Mouse (Mus musculus): ENCODE data around the gene Lenep. TPM values are rescaled to one million over a fixed set of nuclear protein-coding genes. Genes with fewer than 3 reads are reported as not detected.

Gene Lenep
- polyA plus RNA-seq, 1 experiment from 2014 or later: 0.55 TPM

DNA sequence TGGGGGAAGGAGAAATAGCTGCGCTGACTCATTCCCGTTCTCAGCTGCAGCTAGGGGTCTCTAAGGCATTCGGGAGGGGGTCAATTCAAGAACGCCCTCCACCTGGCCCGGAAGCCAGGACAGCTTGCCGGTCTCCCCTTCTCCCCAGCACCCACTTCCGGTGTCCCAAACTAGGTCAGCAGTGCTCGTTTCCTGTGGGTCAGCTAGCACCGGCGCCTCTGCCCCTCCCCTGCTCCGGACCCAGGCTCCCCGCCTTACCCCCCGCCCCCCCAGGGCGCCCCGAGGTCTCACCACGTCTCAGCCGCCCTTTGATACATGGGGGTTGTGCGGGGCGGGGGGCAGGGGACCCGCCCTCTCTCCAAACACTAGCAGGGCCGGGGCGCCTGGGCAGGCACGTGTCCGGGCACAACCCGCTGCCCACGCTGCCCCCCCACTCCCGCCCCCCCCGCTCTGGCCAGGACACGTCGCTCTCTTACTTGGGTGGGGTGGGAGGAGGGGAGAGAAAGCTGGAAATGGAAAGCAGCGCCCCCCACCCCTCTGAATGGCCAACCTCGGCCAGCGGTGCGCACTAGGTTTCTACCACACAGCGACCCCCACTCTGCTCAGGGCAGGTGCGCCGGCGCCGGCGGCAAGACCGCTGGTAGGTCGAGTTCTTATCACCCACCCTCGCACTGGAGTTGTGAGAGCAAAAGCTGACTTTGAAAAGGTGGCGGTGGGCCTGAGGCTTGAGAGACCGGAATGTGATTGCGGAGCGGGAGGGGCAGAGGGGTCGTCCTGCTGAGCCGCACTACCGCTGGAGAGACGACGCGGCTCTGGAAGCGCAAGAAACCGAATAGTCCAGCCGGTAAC, 10.7 kb downstream of the Lenep start:
- Histone ChIP-seq H3K27me3 (ENCODE audit: control insufficient read depth, insufficient read depth, low read length) (no peaks in the 10 kb centered on the region), H3K36me3 (ENCODE audit: control insufficient read depth, insufficient read depth, low read length) (no peaks in the 10 kb centered on the region), H3K4me3 (ENCODE audit: low read depth, low read length) (peak overlapping the region; percentile 54), H3K4me1 (ENCODE audit: control insufficient read depth, insufficient read depth, low read length) (peaks cover 43% of the 10 kb centered on the region), H3K9me3 (ENCODE audit: control insufficient read depth, low read depth, low read length) (no peaks in the 10 kb centered on the region), H3K4me2 (replicated peaks; ENCODE audit: low read depth, low read length) (peak overlapping the region; percentile 97), H3K27ac (ENCODE audit: low read length) (peak overlapping the region; percentile 66), H3K9ac (replicated peaks; ENCODE audit: low read depth, low read length) (peak overlapping the region; percentile 58)
- under 1% methylated on average over 56 of the region's 56 CpGs for WGBS
- ATAC-seq (ENCODE audit: insufficient number of reproducible peaks, insufficient read depth, low FRiP score, low read depth): no peak

DNA sequence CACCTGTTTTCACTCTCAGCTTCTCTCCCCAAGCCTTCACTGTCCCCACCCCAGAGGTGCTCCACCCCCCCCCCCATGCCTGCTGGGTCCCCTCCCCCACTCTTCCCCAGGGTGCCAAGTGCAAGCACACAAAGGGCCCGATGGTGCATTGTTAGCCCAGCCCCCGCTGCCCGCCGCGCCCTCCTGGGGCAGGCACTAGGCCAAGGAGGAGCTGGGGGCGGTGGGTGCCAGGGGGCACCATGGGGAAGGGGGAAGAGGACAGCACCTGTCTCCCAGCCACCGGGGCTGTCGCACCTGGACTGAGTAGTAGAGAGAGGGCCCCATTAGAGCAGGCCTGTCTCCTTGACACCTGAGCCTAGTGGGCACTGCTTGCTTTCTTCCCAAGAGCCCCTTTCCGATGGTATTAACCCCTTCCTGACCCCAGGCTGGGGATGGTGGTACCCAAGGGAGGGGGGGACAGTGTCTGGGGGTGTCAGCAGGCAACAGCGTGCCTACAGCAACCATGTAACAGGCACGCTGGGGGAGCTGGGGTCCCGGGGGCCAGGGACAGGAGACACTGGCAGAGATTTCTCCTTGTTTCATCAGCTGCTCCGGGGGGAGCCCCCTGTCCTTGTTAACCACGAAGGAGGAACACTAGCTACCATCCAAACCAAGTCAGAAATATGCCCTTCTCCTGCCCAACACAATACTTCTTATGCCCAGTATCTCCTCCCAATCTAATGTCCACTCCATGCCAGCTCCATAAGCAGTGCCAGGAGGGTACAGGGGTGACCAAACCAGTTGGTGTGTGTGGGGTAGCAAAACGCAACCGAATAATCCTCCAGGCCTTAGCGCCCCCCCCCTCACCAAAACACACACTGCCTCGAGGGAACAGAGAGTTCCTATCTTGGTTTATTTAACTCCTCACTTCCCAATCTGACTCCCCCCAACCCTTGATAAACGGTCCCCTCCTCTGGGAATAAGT, 11.6 kb downstream of the Lenep start:
- Histone ChIP-seq H3K27me3 (ENCODE audit: control insufficient read depth, insufficient read depth, low read length) (no peaks in the 10 kb centered on the region), H3K27ac (ENCODE audit: low read length) (peak overlapping the region; percentile 66; the same call in 1 of the 2 replicates), H3K36me3 (ENCODE audit: control insufficient read depth, insufficient read depth, low read length) (no peaks in the 10 kb centered on the region), H3K4me3 (ENCODE audit: low read depth, low read length) (peak overlapping the region; percentile 54), H3K9me3 (ENCODE audit: control insufficient read depth, low read depth, low read length) (no peaks in the 10 kb centered on the region), H3K9ac (replicated peaks; ENCODE audit: low read depth, low read length) (peak overlapping the region; percentile 58; the same call in 1 of the 2 replicates), H3K4me1 (ENCODE audit: control insufficient read depth, insufficient read depth, low read length) (peaks cover 42% of the 10 kb centered on the region), H3K4me2 (replicated peaks; ENCODE audit: low read depth, low read length) (peak overlapping the region; percentile 97)
- ATAC-seq (ENCODE audit: insufficient number of reproducible peaks, insufficient read depth, low FRiP score, low read depth): no peak
- WGBS: 12% methylated on average over 19 of the region's 19 CpGs

DNA sequence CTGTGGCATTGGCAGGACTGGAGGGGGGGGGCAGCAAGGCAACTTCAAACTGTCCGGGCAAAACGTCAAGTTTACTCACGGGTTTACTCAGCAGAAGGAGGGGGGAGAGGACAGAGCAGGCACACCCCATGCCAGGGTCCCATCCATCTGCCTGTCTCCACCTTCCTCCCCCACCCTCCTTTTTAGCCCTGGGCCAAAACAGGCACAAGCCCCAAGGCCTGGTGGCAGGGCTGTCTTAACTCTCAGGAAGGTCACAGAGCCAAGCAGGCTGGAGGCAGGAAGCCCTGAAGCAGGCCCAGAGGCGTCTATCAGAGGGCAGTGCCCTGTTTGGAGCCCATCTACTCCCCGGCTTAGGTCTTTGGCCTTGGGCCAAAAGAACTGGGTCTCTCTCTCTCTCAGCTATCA, 12.5 kb downstream of the Lenep start:
- Histone ChIP-seq H3K27ac (ENCODE audit: low read length) (peak overlapping the region; percentile 66; the same call in 1 of the 2 replicates), H3K27me3 (ENCODE audit: control insufficient read depth, insufficient read depth, low read length) (no peaks in the 10 kb centered on the region), H3K9me3 (ENCODE audit: control insufficient read depth, low read depth, low read length) (no peaks in the 10 kb centered on the region), H3K9ac (replicated peaks; ENCODE audit: low read depth, low read length) (no peak overlapping the region), H3K36me3 (ENCODE audit: control insufficient read depth, insufficient read depth, low read length) (no peaks in the 10 kb centered on the region), H3K4me2 (replicated peaks; ENCODE audit: low read depth, low read length) (peak overlapping the region; percentile 97), H3K4me3 (ENCODE audit: low read depth, low read length) (no peak overlapping the region), H3K4me1 (ENCODE audit: control insufficient read depth, insufficient read depth, low read length) (peaks cover 40% of the 10 kb centered on the region)
- 23% methylated on average over 2 of the region's 5 CpGs for WGBS
- ATAC-seq (ENCODE audit: insufficient number of reproducible peaks, insufficient read depth, low FRiP score, low read depth): no peak

DNA sequence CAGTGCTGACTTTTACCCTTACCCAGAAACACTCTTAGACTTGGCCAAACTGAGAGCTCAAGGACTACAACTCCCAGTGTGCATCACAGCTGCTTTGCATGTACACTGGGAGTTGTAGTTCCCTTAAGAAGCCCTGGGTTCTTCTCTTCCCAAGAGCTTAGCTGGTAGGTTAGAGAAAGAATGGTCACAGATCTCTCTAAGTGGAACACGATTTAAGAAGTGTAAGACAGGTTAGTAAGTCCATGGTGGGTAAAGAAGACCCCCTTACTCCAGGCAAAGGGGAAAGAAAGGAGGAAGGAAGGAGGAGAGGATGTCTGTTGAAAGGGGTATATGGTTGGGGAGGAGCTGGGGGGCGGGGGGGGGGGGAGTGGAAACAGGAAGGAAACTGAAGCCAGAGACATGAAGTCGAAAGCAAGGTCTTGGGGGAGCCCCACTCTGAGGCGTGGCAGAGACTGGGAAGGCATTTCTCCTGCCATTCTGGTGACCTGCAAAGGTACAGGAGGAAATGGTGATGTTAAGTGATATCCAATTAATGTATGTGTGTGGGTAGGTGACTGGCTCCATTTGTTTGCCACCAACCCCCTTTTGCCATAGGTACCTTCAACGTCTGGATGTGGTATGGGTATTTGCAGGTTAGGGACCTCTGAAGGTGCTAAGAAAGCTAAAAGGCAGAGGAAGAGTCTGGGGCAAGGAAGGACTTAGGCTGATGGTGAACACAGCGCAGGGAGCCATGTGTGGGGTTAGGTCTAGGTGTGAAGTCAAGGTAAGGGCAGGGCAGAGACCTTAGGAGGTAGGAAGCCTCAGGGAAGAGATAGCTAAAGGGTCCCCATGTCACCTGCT, 13.5 kb downstream of the Lenep start:
- 47% methylated on average over 6 of the region's 6 CpGs for WGBS
- H3K4me2 ChIP-seq (replicated peaks; ENCODE audit: low read depth, low read length): no peak overlapping the region
- H3K9me3 ChIP-seq (ENCODE audit: control insufficient read depth, low read depth, low read length): no peaks in the 10 kb centered on the region
- no peak overlapping the region for H3K27ac ChIP-seq (ENCODE audit: low read length)
- no peak overlapping the region for H3K9ac ChIP-seq (replicated peaks; ENCODE audit: low read depth, low read length)
- H3K4me3 ChIP-seq (ENCODE audit: low read depth, low read length): no peak overlapping the region
- no peak for ATAC-seq (ENCODE audit: insufficient number of reproducible peaks, insufficient read depth, low FRiP score, low read depth)
- H3K36me3 ChIP-seq (ENCODE audit: control insufficient read depth, insufficient read depth, low read length): no peaks in the 10 kb centered on the region
- peaks cover 46% of the 10 kb centered on the region for H3K4me1 ChIP-seq (ENCODE audit: control insufficient read depth, insufficient read depth, low read length)
- no peaks in the 10 kb centered on the region for H3K27me3 ChIP-seq (ENCODE audit: control insufficient read depth, insufficient read depth, low read length)

DNA sequence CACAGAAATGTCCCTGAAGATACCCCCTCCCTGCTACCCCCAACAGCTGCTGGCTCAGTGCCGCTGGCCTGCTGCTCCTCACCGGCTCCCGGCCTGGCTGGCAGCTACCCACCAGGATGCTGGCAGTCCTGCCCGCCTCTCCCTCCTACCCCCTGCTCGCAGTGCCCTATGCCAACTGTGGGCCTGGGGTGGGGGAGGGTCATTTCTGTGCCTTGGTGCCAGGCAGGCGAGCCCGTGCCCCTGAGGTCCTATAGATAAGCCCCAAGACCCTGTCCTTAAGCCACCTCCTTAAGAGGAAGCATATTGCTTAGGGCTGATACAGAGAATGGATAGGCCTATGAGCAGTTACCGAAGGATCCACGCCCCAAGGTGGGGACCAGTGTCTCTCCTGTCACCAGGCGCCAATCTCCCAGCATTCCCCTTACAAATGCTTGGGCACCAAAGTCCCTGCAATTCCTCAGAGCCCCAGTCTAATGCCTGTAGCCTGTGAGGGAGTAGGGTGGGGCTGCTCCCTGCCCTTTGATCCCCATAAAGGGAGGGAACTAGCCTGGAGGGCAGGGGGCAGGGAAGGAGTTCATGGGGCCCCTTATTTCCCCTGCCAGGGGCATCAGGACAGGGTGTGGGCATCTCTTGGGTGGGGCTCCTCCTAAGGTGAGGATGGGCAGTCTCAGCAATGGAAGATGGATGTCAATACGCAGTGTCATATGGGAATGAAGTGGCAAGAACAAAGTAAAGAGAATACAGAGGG, 14.3 kb downstream of the Lenep start:
- WGBS: 69% methylated on average over 11 of the region's 11 CpGs
- no peaks in the 10 kb centered on the region for H3K36me3 ChIP-seq (ENCODE audit: control insufficient read depth, insufficient read depth, low read length)
- no peak overlapping the region for H3K27ac ChIP-seq (ENCODE audit: low read length)
- no peak overlapping the region for H3K9ac ChIP-seq (replicated peaks; ENCODE audit: low read depth, low read length)
- ATAC-seq (ENCODE audit: insufficient number of reproducible peaks, insufficient read depth, low FRiP score, low read depth): no peak
- no peak overlapping the region for H3K4me3 ChIP-seq (ENCODE audit: low read depth, low read length)
- no peaks in the 10 kb centered on the region for H3K27me3 ChIP-seq (ENCODE audit: control insufficient read depth, insufficient read depth, low read length)
- H3K4me1 ChIP-seq (ENCODE audit: control insufficient read depth, insufficient read depth, low read length): peaks cover 46% of the 10 kb centered on the region
- peak overlapping the region; percentile 12; the same call in 1 of the 2 replicates for H3K4me2 ChIP-seq (replicated peaks; ENCODE audit: low read depth, low read length)
- H3K9me3 ChIP-seq (ENCODE audit: control insufficient read depth, low read depth, low read length): no peaks in the 10 kb centered on the region

DNA sequence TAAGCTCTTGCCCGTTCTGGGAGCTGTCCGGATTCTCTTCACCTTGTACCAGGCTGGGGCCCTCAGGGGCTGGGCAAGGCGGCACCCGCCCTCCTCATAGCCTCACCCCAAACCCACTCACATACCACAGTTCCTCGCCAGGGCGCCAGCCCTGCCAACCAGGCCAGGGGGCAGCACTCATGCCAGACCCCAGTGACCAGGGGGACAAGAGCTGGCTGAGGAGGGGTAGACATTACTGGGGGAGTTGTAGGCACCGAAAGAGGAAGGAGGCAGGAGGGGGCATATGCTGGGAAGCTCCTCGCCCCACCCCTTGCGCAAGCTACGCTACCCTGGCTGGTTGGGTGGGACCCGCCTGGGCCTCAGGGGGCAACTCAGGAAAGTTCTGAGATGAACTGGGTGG, 15.0 kb downstream of the Lenep start:
- Histone ChIP-seq H3K4me1 (ENCODE audit: control insufficient read depth, insufficient read depth, low read length) (peaks cover 46% of the 10 kb centered on the region), H3K9me3 (ENCODE audit: control insufficient read depth, low read depth, low read length) (no peaks in the 10 kb centered on the region), H3K27me3 (ENCODE audit: control insufficient read depth, insufficient read depth, low read length) (no peaks in the 10 kb centered on the region), H3K27ac (ENCODE audit: low read length) (no peak overlapping the region), H3K9ac (replicated peaks; ENCODE audit: low read depth, low read length) (no peak overlapping the region), H3K4me3 (ENCODE audit: low read depth, low read length) (no peak overlapping the region), H3K4me2 (replicated peaks; ENCODE audit: low read depth, low read length) (peak overlapping the region; percentile 16; the same call in 1 of the 2 replicates), H3K36me3 (ENCODE audit: control insufficient read depth, insufficient read depth, low read length) (no peaks in the 10 kb centered on the region)
- 75% methylated on average over 11 of the region's 11 CpGs for WGBS
- no peak for ATAC-seq (ENCODE audit: insufficient number of reproducible peaks, insufficient read depth, low FRiP score, low read depth)

DNA sequence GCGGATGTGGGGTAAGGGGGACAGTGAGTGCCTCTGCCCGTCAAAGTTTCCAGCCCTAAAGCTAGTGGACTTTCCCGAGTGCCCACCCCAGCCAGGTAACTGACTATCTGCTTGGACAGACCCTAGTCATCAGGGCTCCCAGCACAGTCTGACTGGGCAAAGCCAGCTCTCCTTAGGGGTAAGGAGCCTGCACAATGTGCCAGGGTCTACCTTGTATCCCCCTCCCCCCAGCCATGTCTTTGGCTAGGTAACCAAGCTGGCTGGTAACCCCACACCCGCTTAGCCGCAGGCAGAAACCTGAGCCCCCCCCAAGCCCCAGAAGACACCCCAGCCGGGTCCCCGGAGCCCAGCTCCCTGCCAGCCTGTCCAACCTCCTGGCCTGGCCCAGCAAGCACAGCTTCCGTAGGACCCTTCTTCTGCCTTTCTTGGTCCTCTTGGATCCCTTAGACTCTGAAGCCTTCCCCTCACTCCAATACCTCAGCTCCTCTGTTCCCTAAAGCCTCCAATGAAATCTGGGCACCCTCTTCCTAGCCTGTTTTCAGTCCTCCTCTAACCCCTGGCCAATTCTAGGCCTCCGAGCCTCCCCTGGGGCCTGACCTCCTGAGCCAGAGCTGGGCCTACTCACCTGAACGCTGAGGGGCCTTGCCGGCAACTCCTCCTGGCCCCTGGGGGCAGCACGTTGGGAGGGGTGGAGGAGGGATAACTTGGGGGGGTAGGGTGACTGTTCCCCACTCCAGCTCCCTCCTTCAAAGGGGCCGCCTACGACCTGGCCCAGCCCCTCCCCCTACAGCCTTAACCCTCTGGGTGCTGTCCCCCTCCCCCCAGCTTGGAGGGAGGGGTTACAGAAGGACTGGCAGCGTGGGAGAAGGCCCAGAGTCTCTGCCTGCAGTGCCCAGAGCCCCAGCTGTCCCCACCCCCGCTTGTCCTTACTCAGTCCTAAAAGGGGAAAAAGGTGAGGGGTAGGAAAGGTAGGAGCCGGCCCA, 15.9 kb downstream of the Lenep start:
- Histone ChIP-seq H3K4me1 (ENCODE audit: control insufficient read depth, insufficient read depth, low read length) (peaks cover 44% of the 10 kb centered on the region), H3K9me3 (ENCODE audit: control insufficient read depth, low read depth, low read length) (no peaks in the 10 kb centered on the region), H3K27ac (ENCODE audit: low read length) (no peak overlapping the region; the same call in 1 of the 2 replicates), H3K4me3 (ENCODE audit: low read depth, low read length) (no peak overlapping the region), H3K27me3 (ENCODE audit: control insufficient read depth, insufficient read depth, low read length) (no peaks in the 10 kb centered on the region), H3K36me3 (ENCODE audit: control insufficient read depth, insufficient read depth, low read length) (no peaks in the 10 kb centered on the region), H3K9ac (replicated peaks; ENCODE audit: low read depth, low read length) (no peak overlapping the region), H3K4me2 (replicated peaks; ENCODE audit: low read depth, low read length) (no peak overlapping the region)
- WGBS: 56% methylated on average over 17 of the region's 17 CpGs
- no peak for ATAC-seq (ENCODE audit: insufficient number of reproducible peaks, insufficient read depth, low FRiP score, low read depth)
